Mouse (Mus musculus) MEL (cell line): ENCODE data around the gene Cacng2.

ENCODE experiments used
- CTCF ChIP-seq, 3 experiments: IDR thresholded peaks in 2 of 3; conservative IDR thresholded peaks in 1 of 3; 2 replicates each; pipeline ENCODE4 v1.5.1; 2011 to 2012; ENCODE audit warnings: low read length in 3 of 3, low read depth in 2 of 3, mild to moderate bottlenecking in 2 of 3, improper control_type of control experiment in 1 of 3, inconsistent platforms in 1 of 3, mixed read lengths in 1 of 3, moderate library complexity in 1 of 3; ENCODE audit not compliant: control insufficient read depth in 1 of 3, insufficient read depth in 1 of 3, poor library complexity in 1 of 3, severe bottlenecking in 1 of 3
- EP300 ChIP-seq, 2 experiments: IDR thresholded peaks; 2 replicates each; pipeline ENCODE4 v1.6.1; 2011; ENCODE audit warnings: improper control_type of control experiment in 2 of 2, low read length in 2 of 2, low read depth in 1 of 2, mild to moderate bottlenecking in 1 of 2
- MEF2A ChIP-seq: IDR thresholded peaks from 2 replicates; pipeline ENCODE4 v1.6.1; 2014; ENCODE audit warnings: low read depth, mild to moderate bottlenecking, inconsistent platforms, low read length, improper control_type of control experiment; ENCODE audit not compliant: poor library complexity, insufficient replicate concordance, severe bottlenecking; ENCODE audit errors: extremely low read depth
- POLR2A ChIP-seq, 2 experiments: IDR thresholded peaks; 2 replicates each; pipeline ENCODE4 v1.6.1; 2011 to 2012; ENCODE audit warnings: low read length in 2 of 2, mild to moderate bottlenecking in 2 of 2, control low read depth in 1 of 2, improper control_type of control experiment in 1 of 2, low read depth in 1 of 2, moderate library complexity in 1 of 2; ENCODE audit not compliant: control insufficient read depth in 1 of 2, insufficient read depth in 1 of 2, poor library complexity in 1 of 2
- RAD21 ChIP-seq: IDR thresholded peaks from 2 replicates; pipeline ENCODE4 v1.6.1; 2011; ENCODE audit warnings: mild to moderate bottlenecking, low read depth, low read length, improper control_type of control experiment
- SMC3 ChIP-seq: IDR thresholded peaks from 2 replicates; pipeline ENCODE4 v1.6.1; 2011; ENCODE audit warnings: low read depth, low read length, improper control_type of control experiment
- ZC3H11A ChIP-seq: IDR thresholded peaks from 2 replicates; pipeline ENCODE4 v1.6.1; 2012; ENCODE audit warnings: low read depth, mild to moderate bottlenecking, inconsistent platforms, low read length, improper control_type of control experiment

- no peak for TF ChIP-seq CTCF (IDR thresholded peaks at IDR 0.05 in 2 of 3, conservative IDR thresholded peaks at IDR 0.05 in 1 of 3; ENCODE audit: control insufficient read depth in 1 of 3, insufficient read depth in 1 of 3, low read depth in 2 of 3, low read length in 3 of 3, poor library complexity in 1 of 3, severe bottlenecking in 1 of 3)
- no peak for TF ChIP-seq RAD21
- no peak for TF ChIP-seq POLR2A (IDR thresholded peaks at IDR 0.05; ENCODE audit: control insufficient read depth in 1 of 2, insufficient read depth in 1 of 2, low read depth in 1 of 2, low read length in 2 of 2, poor library complexity in 1 of 2)
- no peak for TF ChIP-seq SMC3
- TF ChIP-seq MEF2A: no peak
- no peak for TF ChIP-seq EP300 (IDR thresholded peaks at IDR 0.05; ENCODE audit: low read depth in 1 of 2, low read length in 2 of 2)
- no peak for TF ChIP-seq ZC3H11A
Observed at GRCm38 (mm10) chr15:78078776-78079628, 40.8 kb downstream of the Cacng2 start.
